Mouse (Mus musculus) embryonic facial prominence, embryonic 10.5 days (tissue): ENCODE data around the gene Grik4. TPM values are rescaled to one million over a fixed set of nuclear protein-coding genes. Genes with fewer than 3 reads are reported as not detected.

Experiments
- DNase-seq: peaks from one replicate; pipeline ENCODE4 v3.0.0-alpha.2; 2017; ENCODE audit warnings: low spot score
- H3K27ac ChIP-seq: fragments of 300-500 bp; sonication (generic); replicated peaks from 2 replicates; pipeline ENCODE4 v1.5.1; 2016; ENCODE audit warnings: mild to moderate bottlenecking
- H3K27me3 ChIP-seq: fragments of 300-500 bp; sonication (generic); replicated peaks from 2 replicates; pipeline ENCODE4 v1.6.1; 2016; ENCODE audit warnings: low read depth, mild to moderate bottlenecking; ENCODE audit not compliant: poor library complexity, severe bottlenecking
- H3K36me3 ChIP-seq: fragments of 300-500 bp; sonication (generic); replicated peaks from 2 replicates; pipeline ENCODE4 v1.6.1; 2016; ENCODE audit warnings: mild to moderate bottlenecking, moderate library complexity
- H3K4me1 ChIP-seq: fragments of 300-500 bp; sonication (generic); 2 replicates; pipeline ENCODE4 v1.6.1; 2016
- H3K4me3 ChIP-seq: fragments of 300-500 bp; sonication (generic); 2 replicates; pipeline ENCODE4 v1.5.1; 2016; ENCODE audit warnings: mild to moderate bottlenecking, moderate library complexity
- H3K9me3 ChIP-seq: fragments of 300-500 bp; sonication (generic); 2 replicates; pipeline ENCODE4 v1.6.1; 2016; ENCODE audit warnings: mild to moderate bottlenecking
- WGBS: fragments of 180-500 bp; shearing (Covaris S2); methylation state at CpG from one replicate; pipeline ENCODE4 v1.1.7; 2016; 5-methylcytosine and 5-hydroxymethylcytosine counted together
- polyA plus RNA-seq: library from polyadenylated mRNA; unstranded; fragments of >200 nt; fragmentation: Nextera tagmentation; extraction: Ambion mirVana; gene quantifications from 2 replicates; pipeline ENCODE4 v1.2.1, GENCODE M21; 2016

Grik4 gene
- polyA plus RNA-seq, 1 experiment from 2014 or later = 0.96 TPM

- WGBS = 81% methylated on average over 7 of the region's 7 CpGs
- Histone ChIP-seq H3K4me1 (peaks cover 6% of the 10 kb centered on the region; the same call in 1 of the 2 replicates), H3K36me3 (no peaks in the 10 kb centered on the region), H3K4me3 (no peak overlapping the region), H3K27me3 (0 out of 2 replicates have a peak, but pooled peaks cover 3% of the 10 kb centered on the region), H3K9me3 (no peaks in the 10 kb centered on the region), H3K27ac (no peak overlapping the region)
- no peak for DNase-seq
These were observed 436.1 kb downstream of the Grik4 start for GRCm38 (mm10) chr9:42508235-42508634.

- Histone ChIP-seq H3K4me3 (no peak within 1 kb of the TSS), H3K9me3 (no peaks in the 10 kb centered on the region), H3K4me1 (peaks cover 6% of the 10 kb centered on the region; the same call in 1 of the 2 replicates), H3K27me3 (0 out of 2 replicates have a peak, but pooled peaks cover 3% of the 10 kb centered on the region), H3K36me3 (no peaks in the 10 kb centered on the region), H3K27ac (no peak within 1 kb of the TSS)
- 85% methylated on average over 6 of the region's 6 CpGs for WGBS
- DNase-seq = no peak
These were observed 436.6 kb downstream of the Grik4 start, which contains the start of gene Tbcel for GRCm38 (mm10) chr9:42507709-42508108. Gene Tbcel, minus strand, starts transcription at chr9:42507809.

- DNase-seq = no peak
- peaks cover 6% of the 10 kb centered on the region; the same call in 1 of the 2 replicates for H3K4me1 ChIP-seq
- H3K9me3 ChIP-seq = no peaks in the 10 kb centered on the region
- H3K36me3 ChIP-seq = no peaks in the 10 kb centered on the region
- H3K27ac ChIP-seq = no peak overlapping the region
- no peak overlapping the region for H3K4me3 ChIP-seq
- WGBS = 82% methylated on average over 1 of the region's 1 CpGs
- 0 out of 2 replicates have a peak, but pooled peaks cover 3% of the 10 kb centered on the region for H3K27me3 ChIP-seq
These were observed 437.3 kb downstream of the Grik4 start for GRCm38 (mm10) chr9:42507022-42507421.

GRCm38 (mm10) chr9:42504971-42505510 lies 439.3 kb downstream of the Grik4 start:
- Histone ChIP-seq H3K36me3 (no peaks in the 10 kb centered on the region), H3K27ac (no peak overlapping the region), H3K4me3 (no peak overlapping the region), H3K9me3 (no peaks in the 10 kb centered on the region), H3K27me3 (0 out of 2 replicates have a peak, but pooled peaks cover 3% of the 10 kb centered on the region), H3K4me1 (peaks cover 6% of the 10 kb centered on the region; the same call in 1 of the 2 replicates)
- 75% methylated on average over 3 of the region's 3 CpGs for WGBS
- no peak for DNase-seq

GRCm38 (mm10) chr9:42504559-42504958 lies 439.7 kb downstream of the Grik4 start:
- DNase-seq = no peak
- WGBS = 81% methylated on average over 11 of the region's 11 CpGs
- 0 out of 2 replicates have a peak, but pooled peaks cover 3% of the 10 kb centered on the region for H3K27me3 ChIP-seq
- no peaks in the 10 kb centered on the region for H3K36me3 ChIP-seq
- peaks cover 6% of the 10 kb centered on the region; the same call in 1 of the 2 replicates for H3K4me1 ChIP-seq
- no peak overlapping the region for H3K4me3 ChIP-seq
- no peaks in the 10 kb centered on the region for H3K9me3 ChIP-seq
- H3K27ac ChIP-seq = no peak overlapping the region

GRCm38 (mm10) chr9:42503709-42504108 lies 440.6 kb downstream of the Grik4 start:
- Histone ChIP-seq H3K9me3 (no peaks in the 10 kb centered on the region), H3K36me3 (no peaks in the 10 kb centered on the region), H3K27ac (no peak overlapping the region), H3K4me3 (no peak overlapping the region), H3K27me3 (0 out of 2 replicates have a peak, but pooled peaks cover 3% of the 10 kb centered on the region), H3K4me1 (peaks cover 6% of the 10 kb centered on the region; the same call in 1 of the 2 replicates)
- 71% methylated on average over 4 of the region's 4 CpGs for WGBS
- no peak for DNase-seq

- Histone ChIP-seq H3K4me1 (peaks cover 4% of the 10 kb centered on the region; the same call in 1 of the 2 replicates), H3K36me3 (no peaks in the 10 kb centered on the region), H3K9me3 (peaks cover 12% of the 10 kb centered on the region; the same call in 1 of the 2 replicates), H3K27ac (no peak overlapping the region), H3K4me3 (no peak overlapping the region), H3K27me3 (no peaks in the 10 kb centered on the region)
- 85% methylated on average over 2 of the region's 2 CpGs for WGBS
- DNase-seq = no peak
These were observed 448.0 kb downstream of the Grik4 start for GRCm38 (mm10) chr9:42496296-42496695.

- Histone ChIP-seq H3K9me3 (peaks cover 6% of the 10 kb centered on the region; the same call in 1 of the 2 replicates), H3K4me3 (no peak overlapping the region), H3K27ac (no peak overlapping the region), H3K36me3 (no peaks in the 10 kb centered on the region), H3K27me3 (no peaks in the 10 kb centered on the region), H3K4me1 (peaks cover 6% of the 10 kb centered on the region; the same call in 1 of the 2 replicates)
- DNase-seq = no peak
- 85% methylated on average over 9 of the region's 9 CpGs for WGBS
These were observed 452.5 kb downstream of the Grik4 start for GRCm38 (mm10) chr9:42491780-42492179.

GRCm38 (mm10) chr9:42490589-42491382 lies 453.5 kb downstream of the Grik4 start:
- WGBS = 89% methylated on average over 16 of the region's 16 CpGs
- DNase-seq = no peak
- peaks cover 6% of the 10 kb centered on the region; the same call in 1 of the 2 replicates for H3K4me1 ChIP-seq
- no peaks in the 10 kb centered on the region for H3K36me3 ChIP-seq
- no peaks in the 10 kb centered on the region for H3K27me3 ChIP-seq
- no peaks in the 10 kb centered on the region for H3K9me3 ChIP-seq
- H3K27ac ChIP-seq = no peak overlapping the region
- H3K4me3 ChIP-seq = no peak overlapping the region

GRCm38 (mm10) chr9:42488071-42488470 lies 456.2 kb downstream of the Grik4 start:
- no peak for DNase-seq
- Histone ChIP-seq H3K27ac (no peak overlapping the region), H3K9me3 (no peaks in the 10 kb centered on the region), H3K36me3 (no peaks in the 10 kb centered on the region), H3K27me3 (no peaks in the 10 kb centered on the region), H3K4me3 (no peak overlapping the region), H3K4me1 (peaks cover 12% of the 10 kb centered on the region)
- 92% methylated on average over 1 of the region's 1 CpGs for WGBS

GRCm38 (mm10) chr9:42486913-42487312 lies 457.4 kb downstream of the Grik4 start:
- WGBS = 87% methylated on average over 4 of the region's 4 CpGs

GRCm38 (mm10) chr9:42484667-42485066 lies 459.6 kb downstream of the Grik4 start:
- Histone ChIP-seq H3K9me3 (no peaks in the 10 kb centered on the region), H3K27me3 (no peaks in the 10 kb centered on the region), H3K4me1 (peaks cover 6% of the 10 kb centered on the region), H3K4me3 (no peak overlapping the region), H3K27ac (no peak overlapping the region), H3K36me3 (no peaks in the 10 kb centered on the region)
- no peak for DNase-seq
- 95% methylated on average over 1 of the region's 1 CpGs for WGBS

More at GRCm38 (mm10) chr9:42486913-42487312, 457.4 kb downstream of the Grik4 start:
- Histone ChIP-seq H3K9me3 (no peaks in the 10 kb centered on the region), H3K4me1 (peaks cover 12% of the 10 kb centered on the region), H3K36me3 (no peaks in the 10 kb centered on the region), H3K27me3 (no peaks in the 10 kb centered on the region), H3K27ac (no peak overlapping the region), H3K4me3 (no peak overlapping the region)
- DNase-seq = no peak
